Mouse (Mus musculus): ENCODE measurements at regions not wholly inside any gene's neighbourhood (a gene's known extent, or its start where the extent isn't known, plus 50 kb on each side); places are given as distances from the start of the nearest gene placed in this dataset.

GRCm38 (mm10) chr8:74082866-74083618 is 729.7 kb upstream of the Large1 start:
- 53% methylated on average over 3 of the region's 3 CpGs for WGBS
- Histone ChIP-seq H3K27me3 (ENCODE audit: control insufficient read depth, insufficient read depth, low read length) (no peaks in the 10 kb centered on the region), H3K4me2 (replicated peaks; ENCODE audit: low read depth, low read length, severe bottlenecking) (no peak overlapping the region), H3K36me3 (ENCODE audit: control insufficient read depth, insufficient read depth, low read length) (no peaks in the 10 kb centered on the region), H3K9me3 (ENCODE audit: control insufficient read depth, low read length) (no peaks in the 10 kb centered on the region), H3K4me1 (ENCODE audit: control insufficient read depth, insufficient read depth, low read length) (no peaks in the 10 kb centered on the region), H3K4me3 (replicated peaks; ENCODE audit: low read length) (no peak overlapping the region), H3K9ac (ENCODE audit: low read depth, low read length, severe bottlenecking) (no peak overlapping the region), H3K27ac (replicated peaks; ENCODE audit: low read depth, low read length) (no peak overlapping the region)
- DNase-seq (ENCODE audit: low spot score) (peak; percentile 69), ATAC-seq (ENCODE audit: low FRiP score, low read depth) (peak; percentile 85)
- TF ChIP-seq POLR2A (IDR thresholded peaks at IDR 0.05; ENCODE audit: borderline replicate concordance, extremely low read depth, insufficient read depth, insufficient read length), result no peak

GRCm38 (mm10) chr8:74073865-74074264 is 720.5 kb upstream of the Large1 start:
- Histone ChIP-seq H3K27ac (replicated peaks; ENCODE audit: low read depth, low read length) (no peak overlapping the region), H3K9ac (ENCODE audit: low read depth, low read length, severe bottlenecking) (no peak overlapping the region), H3K9me3 (ENCODE audit: control insufficient read depth, low read length) (no peaks in the 10 kb centered on the region), H3K4me2 (replicated peaks; ENCODE audit: low read depth, low read length, severe bottlenecking) (no peak overlapping the region), H3K36me3 (ENCODE audit: control insufficient read depth, insufficient read depth, low read length) (no peaks in the 10 kb centered on the region), H3K4me3 (replicated peaks; ENCODE audit: low read length) (no peak overlapping the region), H3K4me1 (ENCODE audit: control insufficient read depth, insufficient read depth, low read length) (no peaks in the 10 kb centered on the region), H3K27me3 (ENCODE audit: control insufficient read depth, insufficient read depth, low read length) (no peaks in the 10 kb centered on the region)
- TF ChIP-seq POLR2A (IDR thresholded peaks at IDR 0.05; ENCODE audit: borderline replicate concordance, extremely low read depth, insufficient read depth, insufficient read length), result no peak
- ATAC-seq (ENCODE audit: low FRiP score, low read depth) (no peak), DNase-seq (ENCODE audit: low spot score) (no peak)
- WGBS, result 44% methylated on average over 3 of the region's 3 CpGs

- WGBS, result 84% methylated on average over 2 of the region's 2 CpGs
- Histone ChIP-seq H3K27me3 (ENCODE audit: control insufficient read depth, insufficient read depth, low read length) (no peaks in the 10 kb centered on the region), H3K27ac (replicated peaks; ENCODE audit: low read depth, low read length) (no peak overlapping the region), H3K4me2 (replicated peaks; ENCODE audit: low read depth, low read length, severe bottlenecking) (no peak overlapping the region), H3K9ac (ENCODE audit: low read depth, low read length, severe bottlenecking) (no peak overlapping the region), H3K4me1 (ENCODE audit: control insufficient read depth, insufficient read depth, low read length) (no peaks in the 10 kb centered on the region), H3K4me3 (replicated peaks; ENCODE audit: low read length) (no peak overlapping the region), H3K9me3 (ENCODE audit: control insufficient read depth, low read length) (no peaks in the 10 kb centered on the region), H3K36me3 (ENCODE audit: control insufficient read depth, insufficient read depth, low read length) (no peaks in the 10 kb centered on the region)
- ATAC-seq (ENCODE audit: low FRiP score, low read depth), result no peak
- DNase-seq (ENCODE audit: low spot score), result no peak
- TF ChIP-seq POLR2A (IDR thresholded peaks at IDR 0.05; ENCODE audit: borderline replicate concordance, extremely low read depth, insufficient read depth, insufficient read length), result no peak
Observed at GRCm38 (mm10) chr8:74071484-74071883, 718.1 kb upstream of the Large1 start.

All from limb, embryonic 14.5 days (tissue).